Mouse (Mus musculus): ENCODE measurements at regions not wholly inside any gene's neighbourhood (a gene's known extent, or its start where the extent isn't known, plus 50 kb on each side); places are given as distances from the start of the nearest gene placed in this dataset.
"Not testable (repeated sequence)": the region's sequence is repeated elsewhere in the genome, so short reads cannot be mapped to it uniquely, and the experiment has no call there.

GRCm38 (mm10) chr12:71636300-71636699 is 194.6 kb upstream of the Daam1 start:
- WGBS = 94% methylated on average over 6 of the region's 6 CpGs
- DNase-seq (ENCODE audit: low read depth, low spot score) = no peak

GRCm38 (mm10) chr12:71637248-71637647 is 193.6 kb upstream of the Daam1 start:
- WGBS = 52% methylated on average over 3 of the region's 3 CpGs
- DNase-seq (ENCODE audit: low read depth, low spot score) = no peak

GRCm38 (mm10) chr12:71638246-71638645 is 192.6 kb upstream of the Daam1 start:
- DNase-seq (ENCODE audit: low read depth, low spot score) = no peak
- WGBS = 44% methylated on average over 8 of the region's 8 CpGs

GRCm38 (mm10) chr12:71640058-71640501 is 190.8 kb upstream of the Daam1 start:
- DNase-seq (ENCODE audit: low read depth, low spot score) = no peak
- WGBS = 50% methylated on average over 10 of the region's 10 CpGs

- no peak for DNase-seq (ENCODE audit: low read depth, low spot score)
- WGBS = 64% methylated on average over 2 of the region's 2 CpGs
Measured at GRCm38 (mm10) chr12:71641486-71641885, 189.4 kb upstream of the Daam1 start.

- 63% methylated on average over 8 of the region's 8 CpGs for WGBS
- DNase-seq (ENCODE audit: low read depth, low spot score) = no peak
Measured at GRCm38 (mm10) chr12:71642797-71643337, 188.0 kb upstream of the Daam1 start.

GRCm38 (mm10) chr12:71651251-71651650 is 179.6 kb upstream of the Daam1 start:
- 69% methylated on average over 2 of the region's 2 CpGs for WGBS
- DNase-seq (ENCODE audit: low read depth, low spot score) = no peak

- WGBS = 62% methylated on average over 10 of the region's 10 CpGs
- no peak for DNase-seq (ENCODE audit: low read depth, low spot score)
Measured at GRCm38 (mm10) chr12:71693346-71694038, 137.4 kb upstream of the Daam1 start.

GRCm38 (mm10) chr12:71701753-71702152 is 129.1 kb upstream of the Daam1 start:
- WGBS = 90% methylated on average over 2 of the region's 2 CpGs
- DNase-seq (ENCODE audit: low read depth, low spot score) = no peak

- 78% methylated on average over 11 of the region's 11 CpGs for WGBS
Measured at GRCm38 (mm10) chr12:71702181-71702580, 128.7 kb upstream of the Daam1 start.

GRCm38 (mm10) chr12:71703146-71703902 is 127.6 kb upstream of the Daam1 start:
- 71% methylated on average over 13 of the region's 13 CpGs for WGBS
- DNase-seq (ENCODE audit: low read depth, low spot score) = no peak

More at GRCm38 (mm10) chr12:71702181-71702580, 128.7 kb upstream of the Daam1 start:
- no peak for DNase-seq (ENCODE audit: low read depth, low spot score)

- DNase-seq (ENCODE audit: low read depth, low spot score) = no peak
- 56% methylated on average over 6 of the region's 6 CpGs for WGBS
Measured at GRCm38 (mm10) chr12:71704431-71704830, 126.4 kb upstream of the Daam1 start.

GRCm38 (mm10) chr12:71707727-71708369 is 123.0 kb upstream of the Daam1 start:
- no peak for DNase-seq (ENCODE audit: low read depth, low spot score)
- 19% methylated on average over 10 of the region's 10 CpGs for WGBS

- WGBS = 80% methylated on average over 7 of the region's 7 CpGs
- DNase-seq (ENCODE audit: low read depth, low spot score) = no peak
Measured at GRCm38 (mm10) chr12:71714606-71715005, 116.3 kb upstream of the Daam1 start.

- WGBS = 37% methylated on average over 12 of the region's 12 CpGs
- DNase-seq (ENCODE audit: low read depth, low spot score) = not testable (repeated sequence)
Measured at GRCm38 (mm10) chr12:71718412-71718811, 112.5 kb upstream of the Daam1 start.

GRCm38 (mm10) chr12:71718911-71719310 is 112.0 kb upstream of the Daam1 start:
- WGBS = 36% methylated on average over 7 of the region's 7 CpGs
- DNase-seq (ENCODE audit: low read depth, low spot score) = no peak

- no peak for DNase-seq (ENCODE audit: low read depth, low spot score)
- 56% methylated on average over 5 of the region's 5 CpGs for WGBS
Measured at GRCm38 (mm10) chr12:71725140-71725539, 105.7 kb upstream of the Daam1 start.

- no peak for DNase-seq (ENCODE audit: low read depth, low spot score)
- WGBS = 45% methylated on average over 4 of the region's 4 CpGs
Measured at GRCm38 (mm10) chr12:71725713-71726336, 105.1 kb upstream of the Daam1 start.

- WGBS = 62% methylated on average over 2 of the region's 2 CpGs
- DNase-seq (ENCODE audit: low read depth, low spot score) = no peak
Measured at GRCm38 (mm10) chr12:71743345-71743744, 87.5 kb upstream of the Daam1 start.

GRCm38 (mm10) chr12:71746011-71746410 is 84.9 kb upstream of the Daam1 start:
- DNase-seq (ENCODE audit: low read depth, low spot score) = no peak
- 48% methylated on average over 6 of the region's 6 CpGs for whole genome bisulfite sequencing

Measured in large intestine, adult 2 months (tissue).